Mouse (Mus musculus) erythroblast, embryonic 14.5 days (primary cell): ENCODE results near the gene Mfsd11.

Experiments
- GATA1 ChIP-seq: IDR thresholded peaks from 2 replicates; pipeline ENCODE4 v1.6.1; 2012; ENCODE audit warnings: low read length, inconsistent platforms, mixed read lengths
- TAL1 ChIP-seq: IDR thresholded peaks from 3 replicates; pipeline ENCODE4 v1.6.1; 2012; ENCODE audit warnings: low read length, inconsistent platforms, mixed read lengths

DNA sequence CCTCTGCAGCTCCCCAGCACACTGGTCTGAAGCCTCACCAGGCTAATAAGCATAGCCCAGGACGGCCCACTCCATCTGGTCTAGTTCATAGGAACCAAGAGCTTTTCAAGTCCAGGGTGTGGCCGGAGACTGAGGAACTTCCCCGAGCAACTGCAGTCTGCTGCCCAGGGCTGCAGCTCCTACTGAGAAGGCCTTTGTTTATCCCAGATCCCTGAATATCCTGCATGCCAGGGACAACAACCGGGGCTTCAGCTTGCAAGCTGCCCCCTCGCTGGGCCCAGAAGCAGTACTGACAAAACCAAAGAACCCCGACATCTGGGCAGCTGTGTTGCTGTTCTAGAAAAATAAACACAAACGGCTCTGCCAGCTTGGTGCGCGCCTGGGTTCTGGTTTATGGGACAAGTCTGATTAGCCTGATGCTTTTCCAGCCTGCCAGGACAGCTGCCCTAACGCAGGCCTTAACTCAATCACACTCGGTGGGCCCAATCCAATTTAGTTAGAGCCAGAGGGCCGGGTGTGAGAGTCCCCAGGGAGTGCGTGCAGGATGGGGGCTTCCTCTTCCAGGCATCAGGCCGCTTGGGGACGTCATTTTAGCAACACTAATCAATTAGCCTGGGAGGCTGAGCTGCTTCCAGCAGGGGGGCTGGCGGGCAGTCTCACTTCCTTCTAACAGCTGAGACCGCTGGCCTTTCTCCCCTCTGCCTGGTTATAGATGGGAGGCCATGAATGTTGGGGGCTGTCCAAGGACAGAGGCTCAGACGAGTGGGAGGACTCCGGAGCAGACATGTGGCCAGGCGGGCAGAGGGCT is 38.0 kb upstream of the Mfsd11 start:
- TF ChIP-seq GATA1 (no peak), TAL1 (no peak)
